Mouse (Mus musculus): Measurements from ENCODE around the gene Rgl1.

GRCm38 (mm10) chr1:152612535-152613157, 153.5 kb downstream of the Rgl1 start:
- TF ChIP-seq POLR2A (IDR thresholded peaks at IDR 0.05; ENCODE audit: control insufficient read depth, low read depth, low read length) (no peak), CTCF (IDR thresholded peaks at IDR 0.05; ENCODE audit: control insufficient read depth, insufficient read depth, insufficient replicate concordance, low read depth, low read length) (no peak)
